Mouse (Mus musculus): ENCODE measurements around the gene Nod1. TPM values are rescaled to one million over a fixed set of nuclear protein-coding genes. Genes with fewer than 3 reads are reported as not detected.

The Nod1 gene
- polyA plus RNA-seq, 1 experiment from 2014 or later = 2.7 TPM

DNA sequence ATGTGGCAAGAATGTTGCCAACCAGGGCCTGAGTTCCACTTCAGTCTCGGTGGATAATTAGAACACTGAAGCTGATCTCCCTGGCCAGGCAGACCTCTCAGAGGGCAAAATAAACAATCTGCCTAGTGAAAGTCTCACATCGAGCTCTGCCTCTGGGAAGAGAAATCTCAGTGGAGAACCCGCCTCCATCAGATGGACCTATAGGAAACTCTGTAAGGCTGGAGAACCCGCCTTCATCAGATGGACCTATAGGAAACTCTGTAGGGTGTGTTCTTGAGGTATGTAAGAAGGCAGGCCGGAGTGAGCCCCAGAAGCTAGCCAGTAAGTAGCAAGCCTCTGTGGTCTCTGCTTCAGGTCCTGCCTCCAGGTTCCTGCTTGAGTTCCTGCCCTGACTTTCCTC, 37.5 kb downstream of the Nod1 start:
- no peak for DNase-seq (ENCODE audit: low spot score)
- ATAC-seq (ENCODE audit: low FRiP score) = no peak
- Histone ChIP-seq H3K4me1 (replicated peaks; ENCODE audit: control insufficient read depth, insufficient read depth, low read length) (no peaks in the 10 kb centered on the region), H3K27ac (no peak overlapping the region), H3K4me3 (replicated peaks; ENCODE audit: low read length) (no peak overlapping the region), H3K9ac (no peak overlapping the region), H3K9me3 (ENCODE audit: control insufficient read depth, low read length) (no peaks in the 10 kb centered on the region), H3K36me3 (replicated peaks; ENCODE audit: control insufficient read depth, insufficient read depth) (no peaks in the 10 kb centered on the region), H3K27me3 (ENCODE audit: control insufficient read depth, insufficient read depth, low read length) (no peaks in the 10 kb centered on the region), H3K4me2 (replicated peaks) (no peak overlapping the region)
- WGBS = 86% methylated on average over 5 of the region's 5 CpGs

DNA sequence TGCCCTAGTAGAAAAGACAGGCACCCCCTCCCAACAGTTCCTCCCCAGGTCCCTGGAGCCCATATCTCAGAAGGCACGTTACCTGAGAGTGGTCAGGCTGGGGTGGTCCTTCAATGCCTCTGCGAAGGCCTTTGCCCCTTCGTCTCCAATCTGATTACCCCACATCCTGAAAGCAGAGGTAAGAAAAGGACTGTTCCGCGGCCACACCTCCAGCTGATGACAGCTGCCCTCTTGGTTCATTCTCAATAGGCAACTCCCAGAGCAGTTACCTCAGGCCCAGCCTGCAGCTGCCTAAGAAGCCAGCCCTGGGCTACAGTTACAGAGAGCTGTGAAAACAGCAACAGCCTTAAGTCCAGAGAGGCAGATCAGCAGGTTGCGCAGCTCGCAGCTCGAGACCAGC, 38.1 kb downstream of the Nod1 start:
- Histone ChIP-seq H3K4me2 (replicated peaks) (no peak overlapping the region), H3K9me3 (ENCODE audit: control insufficient read depth, low read length) (no peaks in the 10 kb centered on the region), H3K27ac (no peak overlapping the region), H3K4me1 (replicated peaks; ENCODE audit: control insufficient read depth, insufficient read depth, low read length) (no peaks in the 10 kb centered on the region), H3K36me3 (replicated peaks; ENCODE audit: control insufficient read depth, insufficient read depth) (no peaks in the 10 kb centered on the region), H3K4me3 (replicated peaks; ENCODE audit: low read length) (no peak overlapping the region), H3K27me3 (ENCODE audit: control insufficient read depth, insufficient read depth, low read length) (no peaks in the 10 kb centered on the region), H3K9ac (no peak overlapping the region)
- WGBS = 94% methylated on average over 8 of the region's 8 CpGs
- DNase-seq (ENCODE audit: low spot score) = no peak
- ATAC-seq (ENCODE audit: low FRiP score) = no peak

DNA sequence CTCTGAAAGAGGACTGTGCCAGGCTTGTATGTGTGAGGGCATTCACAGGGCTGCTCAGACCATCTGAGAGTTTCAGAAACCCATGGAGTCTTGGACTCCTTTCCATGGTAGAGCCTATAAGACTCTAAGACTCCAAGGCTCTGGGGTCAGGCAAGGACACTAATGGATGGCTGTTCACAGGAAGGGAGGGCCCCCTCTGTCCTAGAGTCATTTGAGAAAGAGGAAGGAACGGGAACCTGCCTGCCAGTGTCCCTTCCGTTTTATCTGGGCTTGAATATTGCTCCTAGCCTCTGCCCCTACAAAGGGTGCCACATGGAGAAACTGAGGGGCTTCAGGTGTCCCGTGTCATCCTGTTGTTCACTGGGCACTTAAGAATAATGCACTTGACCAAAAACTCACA, 38.5 kb downstream of the Nod1 start:
- ATAC-seq (ENCODE audit: low FRiP score) = no peak
- 83% methylated on average over 3 of the region's 3 CpGs for WGBS

DNA sequence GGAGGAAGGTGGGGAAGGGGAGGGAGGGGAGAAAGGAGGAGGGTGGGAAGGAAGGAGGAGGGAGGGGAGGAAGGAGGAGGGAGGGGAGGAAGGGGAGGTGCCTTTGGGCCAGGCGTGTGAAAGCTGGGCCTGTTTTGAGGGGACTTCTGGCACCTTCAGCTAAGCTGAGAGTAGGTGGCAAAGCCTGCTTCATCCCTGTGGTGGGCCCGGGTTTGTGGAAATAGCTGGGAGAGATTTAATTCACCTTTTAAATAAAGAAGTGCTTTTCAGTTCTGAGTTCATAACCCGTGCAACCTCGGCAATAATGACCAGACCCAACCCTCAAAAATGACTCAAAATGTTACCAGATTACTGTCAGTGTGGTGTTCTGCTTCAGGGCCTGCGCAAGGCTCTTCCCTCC, 39.2 kb downstream of the Nod1 start:
- no peak for ATAC-seq (ENCODE audit: low FRiP score)
- Histone ChIP-seq H3K36me3 (replicated peaks; ENCODE audit: control insufficient read depth, insufficient read depth) (no peaks in the 10 kb centered on the region), H3K4me2 (replicated peaks) (no peak overlapping the region), H3K4me3 (replicated peaks; ENCODE audit: low read length) (no peak overlapping the region), H3K9ac (no peak overlapping the region), H3K9me3 (ENCODE audit: control insufficient read depth, low read length) (no peaks in the 10 kb centered on the region), H3K4me1 (replicated peaks; ENCODE audit: control insufficient read depth, insufficient read depth, low read length) (no peaks in the 10 kb centered on the region), H3K27ac (no peak overlapping the region), H3K27me3 (ENCODE audit: control insufficient read depth, insufficient read depth, low read length) (no peaks in the 10 kb centered on the region)
- WGBS = 87% methylated on average over 5 of the region's 5 CpGs
- no peak for DNase-seq (ENCODE audit: low spot score)

More for the DNA sequence above, 38.5 kb downstream of the Nod1 start:
- Histone ChIP-seq H3K9ac (no peak overlapping the region), H3K4me2 (replicated peaks) (no peak overlapping the region), H3K4me1 (replicated peaks; ENCODE audit: control insufficient read depth, insufficient read depth, low read length) (no peaks in the 10 kb centered on the region), H3K27me3 (ENCODE audit: control insufficient read depth, insufficient read depth, low read length) (no peaks in the 10 kb centered on the region), H3K9me3 (ENCODE audit: control insufficient read depth, low read length) (no peaks in the 10 kb centered on the region), H3K4me3 (replicated peaks; ENCODE audit: low read length) (no peak overlapping the region), H3K36me3 (replicated peaks; ENCODE audit: control insufficient read depth, insufficient read depth) (no peaks in the 10 kb centered on the region), H3K27ac (no peak overlapping the region)
- DNase-seq (ENCODE audit: low spot score) = no peak

DNA sequence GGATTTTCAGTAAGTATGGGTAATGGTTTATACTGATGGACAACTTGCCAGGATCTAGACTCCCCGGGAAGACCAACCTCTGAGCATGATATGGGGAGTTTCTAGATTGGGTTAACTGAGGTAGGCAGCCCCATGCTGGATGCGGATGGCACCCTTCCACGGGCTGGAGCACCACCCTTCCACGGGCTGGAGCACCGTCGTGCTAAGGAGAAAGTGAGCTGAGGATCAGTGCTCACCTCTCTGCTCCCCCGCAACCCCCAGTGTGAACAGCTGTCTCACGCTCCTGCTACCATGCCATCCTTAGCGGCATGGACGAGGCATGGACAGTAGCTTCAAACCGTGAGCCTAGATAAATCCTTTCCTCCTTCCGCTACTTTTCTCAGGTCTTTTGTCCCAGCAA, 39.9 kb downstream of the Nod1 start:
- ATAC-seq (ENCODE audit: low FRiP score) = no peak
- no peaks in the 10 kb centered on the region for H3K4me1 ChIP-seq (replicated peaks; ENCODE audit: control insufficient read depth, insufficient read depth, low read length)
- WGBS = 95% methylated on average over 12 of the region's 12 CpGs

DNA sequence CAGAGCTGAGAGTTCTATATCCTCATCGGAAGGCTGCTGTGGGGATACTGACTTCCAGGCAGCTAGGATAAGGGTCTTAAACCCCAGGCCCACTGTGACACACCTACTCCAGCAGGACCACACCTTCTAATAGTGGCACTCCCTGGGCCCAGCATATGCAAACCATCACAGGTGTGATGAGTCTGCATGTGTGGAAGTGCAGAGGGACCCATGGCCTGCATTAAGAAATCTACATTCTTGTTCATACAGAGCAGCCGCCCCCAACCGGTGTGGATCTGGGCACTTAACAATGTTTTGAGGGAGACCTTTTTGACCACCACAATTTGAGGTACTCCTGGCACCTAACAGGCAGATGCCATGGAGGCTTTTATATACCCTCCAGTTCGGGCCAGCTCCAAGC, 40.8 kb downstream of the Nod1 start:
- Histone ChIP-seq H3K4me1 (replicated peaks; ENCODE audit: control insufficient read depth, insufficient read depth, low read length) (no peaks in the 10 kb centered on the region), H3K36me3 (replicated peaks; ENCODE audit: control insufficient read depth, insufficient read depth) (no peaks in the 10 kb centered on the region), H3K9ac (no peak overlapping the region), H3K4me3 (replicated peaks; ENCODE audit: low read length) (no peak overlapping the region), H3K27me3 (ENCODE audit: control insufficient read depth, insufficient read depth, low read length) (no peaks in the 10 kb centered on the region), H3K9me3 (ENCODE audit: control insufficient read depth, low read length) (no peaks in the 10 kb centered on the region), H3K27ac (no peak overlapping the region), H3K4me2 (replicated peaks) (no peak overlapping the region)
- DNase-seq (ENCODE audit: low spot score) = no peak
- ATAC-seq (ENCODE audit: low FRiP score) = no peak
- WGBS = 98% methylated on average over 4 of the region's 4 CpGs

More for the DNA sequence above, 39.9 kb downstream of the Nod1 start:
- Histone ChIP-seq H3K4me2 (replicated peaks) (no peak overlapping the region), H3K9ac (no peak overlapping the region), H3K9me3 (ENCODE audit: control insufficient read depth, low read length) (no peaks in the 10 kb centered on the region), H3K36me3 (replicated peaks; ENCODE audit: control insufficient read depth, insufficient read depth) (no peaks in the 10 kb centered on the region), H3K27ac (no peak overlapping the region), H3K27me3 (ENCODE audit: control insufficient read depth, insufficient read depth, low read length) (no peaks in the 10 kb centered on the region), H3K4me3 (replicated peaks; ENCODE audit: low read length) (no peak overlapping the region)
- DNase-seq (ENCODE audit: low spot score) = no peak

DNA sequence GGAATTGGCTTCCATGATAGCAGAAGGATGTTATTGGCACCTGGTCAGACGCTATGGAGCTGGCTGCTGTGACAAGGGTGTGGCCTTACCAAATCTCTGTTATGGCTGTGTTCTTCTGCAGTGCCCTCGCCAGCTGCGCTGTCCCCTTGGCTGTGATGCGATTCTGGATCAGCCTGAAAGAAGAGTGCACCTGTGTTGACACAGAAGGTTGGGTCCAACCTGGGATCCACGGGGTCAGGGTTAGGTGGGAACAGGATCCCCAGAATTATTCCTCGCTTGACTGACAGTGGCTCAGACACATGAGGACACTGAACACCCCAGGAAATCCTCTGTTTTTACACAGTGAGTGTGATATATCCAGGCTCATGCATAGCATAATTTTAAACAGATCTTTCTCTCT, 44.5 kb downstream of the Nod1 start:
- no peaks in the 10 kb centered on the region for H3K36me3 ChIP-seq (replicated peaks; ENCODE audit: control insufficient read depth, insufficient read depth)
- 90% methylated on average over 6 of the region's 6 CpGs for WGBS
- H3K4me3 ChIP-seq (replicated peaks; ENCODE audit: low read length) = no peak overlapping the region
- no peaks in the 10 kb centered on the region for H3K9me3 ChIP-seq (ENCODE audit: control insufficient read depth, low read length)
- ATAC-seq (ENCODE audit: low FRiP score) (no peak), DNase-seq (ENCODE audit: low spot score) (no peak)
- no peaks in the 10 kb centered on the region for H3K27me3 ChIP-seq (ENCODE audit: control insufficient read depth, insufficient read depth, low read length)
- H3K4me2 ChIP-seq (replicated peaks) = no peak overlapping the region
- no peaks in the 10 kb centered on the region for H3K4me1 ChIP-seq (replicated peaks; ENCODE audit: control insufficient read depth, insufficient read depth, low read length)
- no peak overlapping the region for H3K27ac ChIP-seq
- no peak overlapping the region for H3K9ac ChIP-seq

DNA sequence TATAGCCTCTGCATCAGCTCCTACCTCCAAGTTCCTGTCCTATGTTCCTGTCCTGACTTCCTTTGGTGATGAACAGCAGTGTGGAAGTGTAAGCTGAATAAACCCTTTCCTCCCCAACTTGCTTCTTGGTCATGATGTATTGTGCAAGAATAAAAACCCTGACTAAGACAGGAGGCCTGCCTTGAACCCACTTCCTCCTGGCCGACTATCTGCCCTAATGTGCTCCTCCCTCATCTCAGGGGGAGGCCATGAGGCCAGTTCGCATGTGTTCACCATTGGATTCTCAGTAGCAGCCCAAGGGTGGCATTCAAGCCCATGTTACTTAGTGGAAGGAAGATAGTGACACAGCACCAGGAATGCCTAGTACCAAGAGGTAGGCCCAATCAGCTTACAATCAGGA, 45.5 kb downstream of the Nod1 start:
- no peak for ATAC-seq (ENCODE audit: low FRiP score)
- no peak for DNase-seq (ENCODE audit: low spot score)
- Histone ChIP-seq H3K9me3 (ENCODE audit: control insufficient read depth, low read length) (no peaks in the 10 kb centered on the region), H3K4me2 (replicated peaks) (no peak overlapping the region), H3K27ac (no peak overlapping the region), H3K27me3 (ENCODE audit: control insufficient read depth, insufficient read depth, low read length) (no peaks in the 10 kb centered on the region), H3K9ac (no peak overlapping the region), H3K36me3 (replicated peaks; ENCODE audit: control insufficient read depth, insufficient read depth) (no peaks in the 10 kb centered on the region), H3K4me3 (replicated peaks; ENCODE audit: low read length) (no peak overlapping the region), H3K4me1 (replicated peaks; ENCODE audit: control insufficient read depth, insufficient read depth, low read length) (no peaks in the 10 kb centered on the region)
- 77% methylated on average over 2 of the region's 2 CpGs for WGBS

DNA sequence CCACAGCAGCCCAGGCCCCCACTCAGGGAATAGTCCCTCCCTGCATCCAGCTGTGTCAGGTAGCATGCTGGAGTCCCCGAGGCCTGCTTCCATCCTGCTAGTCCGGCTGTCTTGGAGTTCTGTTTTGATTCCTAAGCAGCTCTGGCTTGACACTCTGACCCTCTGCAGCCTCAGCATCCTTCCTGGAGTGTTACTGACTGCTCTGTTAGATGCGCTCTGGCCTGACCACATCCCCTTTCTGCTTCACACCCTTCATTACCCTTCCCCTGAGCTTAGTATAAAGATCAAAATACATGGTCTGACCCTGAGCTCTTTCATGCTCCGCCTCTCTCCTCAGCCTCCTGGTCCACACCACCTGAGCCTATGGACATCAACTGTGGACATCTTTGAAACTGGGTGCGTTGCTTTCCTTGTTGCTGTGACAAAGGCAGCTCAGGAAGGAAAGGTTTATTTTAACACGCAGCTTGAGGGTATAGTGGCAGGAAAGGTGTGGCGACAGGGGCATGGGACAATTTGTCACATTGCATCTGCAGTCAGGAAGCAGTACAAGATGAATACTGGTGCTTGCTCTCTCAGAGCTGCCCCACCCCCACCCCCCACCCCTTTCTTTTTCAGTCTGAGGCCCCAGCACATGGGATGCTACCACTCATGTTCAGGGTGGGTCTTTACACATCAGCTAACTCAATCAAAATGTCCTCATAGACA, 46.5 kb downstream of the Nod1 start:
- Histone ChIP-seq H3K27ac (no peak overlapping the region), H3K4me1 (replicated peaks; ENCODE audit: control insufficient read depth, insufficient read depth, low read length) (no peaks in the 10 kb centered on the region), H3K4me2 (replicated peaks) (no peak overlapping the region), H3K9me3 (ENCODE audit: control insufficient read depth, low read length) (no peaks in the 10 kb centered on the region), H3K36me3 (replicated peaks; ENCODE audit: control insufficient read depth, insufficient read depth) (no peaks in the 10 kb centered on the region), H3K4me3 (replicated peaks; ENCODE audit: low read length) (no peak overlapping the region), H3K27me3 (ENCODE audit: control insufficient read depth, insufficient read depth, low read length) (no peaks in the 10 kb centered on the region), H3K9ac (no peak overlapping the region)
- WGBS = 73% methylated on average over 7 of the region's 7 CpGs
- no peak for DNase-seq (ENCODE audit: low spot score)
- ATAC-seq (ENCODE audit: low FRiP score) = no peak

DNA sequence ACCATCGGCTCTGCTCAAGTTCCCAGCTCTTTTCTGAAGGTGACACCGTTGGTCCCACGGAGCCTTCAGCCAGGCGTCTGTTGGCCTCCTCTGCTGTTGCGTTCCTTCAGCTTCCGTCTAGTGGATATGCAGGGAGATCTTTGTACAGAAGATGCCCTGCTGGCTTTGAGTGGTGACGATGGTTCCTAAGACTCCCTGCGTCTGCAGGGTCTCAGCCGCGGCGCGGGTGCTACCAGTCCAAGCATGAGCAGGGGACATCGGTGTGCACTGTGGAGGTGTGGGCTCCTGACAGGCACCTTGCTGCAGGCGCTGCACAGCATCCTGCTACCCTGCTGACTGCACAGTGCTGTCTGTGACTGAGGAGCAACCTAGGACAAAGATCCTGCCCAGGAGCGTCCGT, 47.9 kb downstream of the Nod1 start:
- Histone ChIP-seq H3K27me3 (ENCODE audit: control insufficient read depth, insufficient read depth, low read length) (no peaks in the 10 kb centered on the region; the same call in 1 of the 2 replicates), H3K4me3 (replicated peaks; ENCODE audit: low read length) (no peak overlapping the region), H3K9me3 (ENCODE audit: control insufficient read depth, low read length) (no peaks in the 10 kb centered on the region), H3K27ac (no peak overlapping the region), H3K9ac (no peak overlapping the region), H3K36me3 (replicated peaks; ENCODE audit: control insufficient read depth, insufficient read depth) (no peaks in the 10 kb centered on the region), H3K4me1 (replicated peaks; ENCODE audit: control insufficient read depth, insufficient read depth, low read length) (no peaks in the 10 kb centered on the region), H3K4me2 (replicated peaks) (no peak overlapping the region)
- 95% methylated on average over 16 of the region's 16 CpGs for WGBS
- DNase-seq (ENCODE audit: low spot score) (no peak), ATAC-seq (ENCODE audit: low FRiP score) (no peak)
